Mouse (Mus musculus) stomach, embryonic 15.5 days (tissue): ENCODE results near the gene Itga11. TPM values are rescaled to one million over a fixed set of nuclear protein-coding genes. Genes with fewer than 3 reads are reported as not detected.
A peak's percentile ranks its signal among the peaks of the same experiment; 100 is the strongest.
"Not testable (repeated sequence)": the region's sequence is repeated elsewhere in the genome, so short reads cannot be mapped to it uniquely, and the experiment has no call there.

Source experiments
- ATAC-seq: fragments of 200-750 bp; cut with Nextera tagmentation; 2 replicates; pipeline ENCODE4 v1.8.0; 2017; ENCODE audit warnings: low read depth, moderate number of reproducible peaks, moderate TSS enrichment; ENCODE audit not compliant: insufficient read depth, low FRiP score
- H3K27ac ChIP-seq: fragments of 300-500 bp; sonication (generic); 2 replicates; pipeline ENCODE4 v1.5.1; 2015; ENCODE audit warnings: mild to moderate bottlenecking, inconsistent platforms
- H3K27me3 ChIP-seq: fragments of 300-500 bp; sonication (generic); replicated peaks from 2 replicates; pipeline ENCODE4 v1.6.1; 2015; ENCODE audit warnings: inconsistent platforms
- H3K36me3 ChIP-seq: fragments of 300-500 bp; sonication (generic); 2 replicates; pipeline ENCODE4 v1.6.1; 2015; ENCODE audit warnings: inconsistent platforms
- H3K4me1 ChIP-seq: fragments of 300-500 bp; sonication (generic); 2 replicates; pipeline ENCODE4 v1.6.1; 2015; ENCODE audit warnings: inconsistent platforms
- H3K4me2 ChIP-seq: fragments of 300-500 bp; sonication (generic); 2 replicates; pipeline ENCODE4 v1.6.1; 2015; ENCODE audit warnings: mild to moderate bottlenecking, inconsistent platforms
- H3K4me3 ChIP-seq: fragments of 300-500 bp; sonication (generic); replicated peaks from 2 replicates; pipeline ENCODE4 v1.5.1; 2015; ENCODE audit warnings: inconsistent platforms
- H3K9ac ChIP-seq: fragments of 300-500 bp; sonication (generic); 2 replicates; pipeline ENCODE4 v1.6.1; 2015; ENCODE audit warnings: inconsistent platforms
- H3K9me3 ChIP-seq: fragments of 300-500 bp; sonication (generic); 2 replicates; pipeline ENCODE4 v1.6.1; 2016; ENCODE audit warnings: inconsistent platforms
- WGBS: fragments of 180-500 bp; shearing (Covaris S2); methylation state at CpG from one replicate; pipeline ENCODE4 v1.1.7; 2015; 5-methylcytosine and 5-hydroxymethylcytosine counted together
- polyA plus RNA-seq: library from polyadenylated mRNA; unstranded; fragments of >200 nt; fragmentation: Nextera tagmentation; extraction: Ambion mirVana; gene quantifications from 2 replicates; pipeline ENCODE4 v1.2.1, GENCODE M21; 2015

The Itga11 gene
- polyA plus RNA-seq, 1 experiment from 2014 or later: 1.4 TPM

- WGBS: under 1% methylated on average over 54 of the region's 68 CpGs
- ATAC-seq: peak; percentile 92
- Histone ChIP-seq H3K9me3 (no peaks in the 10 kb centered on the region), H3K4me2 (peak within 1 kb of the TSS; percentile 87), H3K4me1 (peaks cover 24% of the 10 kb centered on the region), H3K4me3 (peak within 1 kb of the TSS; percentile 94), H3K9ac (peak within 1 kb of the TSS; percentile 95), H3K36me3 (no peaks in the 10 kb centered on the region), H3K27ac (peak within 1 kb of the TSS; percentile 97), H3K27me3 (no peaks in the 10 kb centered on the region)
These were observed 134.0 kb downstream of the Itga11 start, which contains the start of gene Fem1b for GRCm38 (mm10) chr9:62811516-62812121. TSS of gene Fem1b (minus strand) at chr9:62811934.

- Histone ChIP-seq H3K27me3 (no peaks in the 10 kb centered on the region), H3K4me1 (peaks cover 24% of the 10 kb centered on the region), H3K27ac (peak overlapping the region; percentile 97), H3K4me2 (peak overlapping the region; percentile 87), H3K9ac (peak overlapping the region; percentile 41; the same call in 1 of the 2 replicates), H3K4me3 (peak overlapping the region; percentile 94), H3K9me3 (no peaks in the 10 kb centered on the region), H3K36me3 (no peaks in the 10 kb centered on the region)
- 16% methylated on average over 14 of the region's 14 CpGs for WGBS
- ATAC-seq: no peak
These were observed 134.8 kb downstream of the Itga11 start for GRCm38 (mm10) chr9:62812216-62813049.

- WGBS: 75% methylated on average over 2 of the region's 2 CpGs
These were observed 137.1 kb downstream of the Itga11 start for GRCm38 (mm10) chr9:62814751-62815150.

GRCm38 (mm10) chr9:62816323-62817098 is 138.9 kb downstream of the Itga11 start:
- no peak overlapping the region for H3K4me2 ChIP-seq
- peaks cover 9% of the 10 kb centered on the region for H3K4me1 ChIP-seq
- H3K27ac ChIP-seq: no peak overlapping the region
- no peak overlapping the region for H3K9ac ChIP-seq
- H3K36me3 ChIP-seq: no peaks in the 10 kb centered on the region
- no peaks in the 10 kb centered on the region for H3K9me3 ChIP-seq
- no peak for ATAC-seq
- H3K27me3 ChIP-seq: no peaks in the 10 kb centered on the region
- no peak overlapping the region for H3K4me3 ChIP-seq
- 80% methylated on average over 9 of the region's 9 CpGs for WGBS

More at GRCm38 (mm10) chr9:62814751-62815150, 137.1 kb downstream of the Itga11 start:
- no peak overlapping the region for H3K4me3 ChIP-seq
- H3K9me3 ChIP-seq: no peaks in the 10 kb centered on the region
- no peak overlapping the region for H3K27ac ChIP-seq
- no peaks in the 10 kb centered on the region for H3K27me3 ChIP-seq
- ATAC-seq: no peak
- H3K36me3 ChIP-seq: no peaks in the 10 kb centered on the region
- H3K9ac ChIP-seq: no peak overlapping the region
- peaks cover 9% of the 10 kb centered on the region for H3K4me1 ChIP-seq
- no peak overlapping the region for H3K4me2 ChIP-seq

GRCm38 (mm10) chr9:62817099-62817571 is 139.5 kb downstream of the Itga11 start:
- H3K27me3 ChIP-seq: no peaks in the 10 kb centered on the region
- H3K9ac ChIP-seq: no peak overlapping the region
- H3K27ac ChIP-seq: peak overlapping the region; percentile 63
- H3K9me3 ChIP-seq: no peaks in the 10 kb centered on the region
- no peaks in the 10 kb centered on the region for H3K36me3 ChIP-seq
- H3K4me3 ChIP-seq: no peak overlapping the region
- no peak overlapping the region for H3K4me2 ChIP-seq
- H3K4me1 ChIP-seq: peaks cover 7% of the 10 kb centered on the region
- ATAC-seq: no peak
- WGBS: 56% methylated on average over 12 of the region's 12 CpGs

- peak; percentile 43; the same call in 1 of the 2 replicates for ATAC-seq
- 67% methylated on average over 4 of the region's 4 CpGs for WGBS
These were observed 140.4 kb downstream of the Itga11 start for GRCm38 (mm10) chr9:62817828-62818614.

GRCm38 (mm10) chr9:62819494-62819893 is 141.9 kb downstream of the Itga11 start:
- WGBS: 66% methylated on average over 3 of the region's 3 CpGs
- H3K36me3 ChIP-seq: no peaks in the 10 kb centered on the region
- H3K9me3 ChIP-seq: no peaks in the 10 kb centered on the region
- H3K4me1 ChIP-seq: no peaks in the 10 kb centered on the region; the same call in 1 of the 2 replicates
- H3K4me3 ChIP-seq: no peak overlapping the region
- no peaks in the 10 kb centered on the region for H3K27me3 ChIP-seq
- no peak for ATAC-seq
- H3K9ac ChIP-seq: no peak overlapping the region
- no peak overlapping the region for H3K4me2 ChIP-seq
- H3K27ac ChIP-seq: no peak overlapping the region

More at GRCm38 (mm10) chr9:62817828-62818614, 140.4 kb downstream of the Itga11 start:
- Histone ChIP-seq H3K9me3 (no peaks in the 10 kb centered on the region), H3K27ac (peak overlapping the region; percentile 63), H3K4me1 (no peaks in the 10 kb centered on the region; the same call in 1 of the 2 replicates), H3K36me3 (no peaks in the 10 kb centered on the region), H3K4me3 (no peak overlapping the region), H3K4me2 (no peak overlapping the region), H3K9ac (no peak overlapping the region), H3K27me3 (no peaks in the 10 kb centered on the region)

- not testable (repeated sequence) for H3K27me3 ChIP-seq, H3K4me2 ChIP-seq, H3K27ac ChIP-seq, H3K9ac ChIP-seq, H3K4me1 ChIP-seq, H3K4me3 ChIP-seq, H3K36me3 ChIP-seq, H3K9me3 ChIP-seq, ATAC-seq
- 86% methylated on average over 6 of the region's 6 CpGs for WGBS
These were observed 142.3 kb downstream of the Itga11 start for GRCm38 (mm10) chr9:62819910-62820309.

- 72% methylated on average over 6 of the region's 6 CpGs for WGBS
- H3K9me3 ChIP-seq: no peaks in the 10 kb centered on the region
- H3K4me1 ChIP-seq: peaks cover 3% of the 10 kb centered on the region; the same call in 1 of the 2 replicates
- no peak overlapping the region for H3K9ac ChIP-seq
- ATAC-seq: no peak
- H3K36me3 ChIP-seq: no peaks in the 10 kb centered on the region
- H3K4me2 ChIP-seq: no peak overlapping the region
- H3K4me3 ChIP-seq: no peak overlapping the region
- H3K27ac ChIP-seq: no peak overlapping the region
- H3K27me3 ChIP-seq: no peaks in the 10 kb centered on the region
These were observed 143.2 kb downstream of the Itga11 start for GRCm38 (mm10) chr9:62820829-62821228.

- Histone ChIP-seq H3K9ac (no peak overlapping the region), H3K27ac (no peak overlapping the region), H3K27me3 (no peaks in the 10 kb centered on the region), H3K36me3 (no peaks in the 10 kb centered on the region), H3K4me1 (peaks cover 6% of the 10 kb centered on the region; the same call in 1 of the 2 replicates), H3K4me2 (no peak overlapping the region), H3K9me3 (no peaks in the 10 kb centered on the region), H3K4me3 (no peak overlapping the region)
- 93% methylated on average over 7 of the region's 7 CpGs for WGBS
- ATAC-seq: no peak
These were observed 144.2 kb downstream of the Itga11 start for GRCm38 (mm10) chr9:62821811-62822210.
